Mouse (Mus musculus): ENCODE results near the gene Zc3h4. TPM values are rescaled to one million over a fixed set of nuclear protein-coding genes. Genes with fewer than 3 reads are reported as not detected.
A peak's percentile ranks its signal among the peaks of the same experiment; 100 is the strongest.

The Zc3h4 gene
- polyA plus RNA-seq, 1 experiment from 2014 or later = 17.0 TPM

- WGBS = 83% methylated on average over 18 of the region's 18 CpGs
- Histone ChIP-seq H3K27ac (no peak overlapping the region), H3K9ac (no peak overlapping the region), H3K4me3 (replicated peaks; ENCODE audit: low read length) (no peak overlapping the region), H3K4me1 (replicated peaks; ENCODE audit: control insufficient read depth, insufficient read depth, low read length) (no peaks in the 10 kb centered on the region), H3K36me3 (replicated peaks; ENCODE audit: control insufficient read depth, insufficient read depth) (peaks cover 99% of the 10 kb centered on the region), H3K27me3 (ENCODE audit: control insufficient read depth, insufficient read depth, low read length) (no peaks in the 10 kb centered on the region), H3K4me2 (replicated peaks) (no peak overlapping the region), H3K9me3 (ENCODE audit: control insufficient read depth, low read length) (no peaks in the 10 kb centered on the region)
- no peak for DNase-seq (ENCODE audit: low spot score)
- ATAC-seq (ENCODE audit: low FRiP score) = no peak
These were observed 21.6 kb downstream of the Zc3h4 start for GRCm38 (mm10) chr7:16422222-16422856.

GRCm38 (mm10) chr7:16423731-16424130 lies 23.0 kb downstream of the Zc3h4 start:
- ATAC-seq (ENCODE audit: low FRiP score) (no peak), DNase-seq (ENCODE audit: low spot score) (no peak)
- H3K4me1 ChIP-seq (replicated peaks; ENCODE audit: control insufficient read depth, insufficient read depth, low read length) = no peaks in the 10 kb centered on the region
- H3K4me3 ChIP-seq (replicated peaks; ENCODE audit: low read length) = no peak overlapping the region
- no peak overlapping the region for H3K9ac ChIP-seq
- no peak overlapping the region for H3K4me2 ChIP-seq (replicated peaks)
- H3K9me3 ChIP-seq (ENCODE audit: control insufficient read depth, low read length) = no peaks in the 10 kb centered on the region
- H3K27ac ChIP-seq = no peak overlapping the region
- no peaks in the 10 kb centered on the region for H3K27me3 ChIP-seq (ENCODE audit: control insufficient read depth, insufficient read depth, low read length)
- H3K36me3 ChIP-seq (replicated peaks; ENCODE audit: control insufficient read depth, insufficient read depth) = peaks cover 100% of the 10 kb centered on the region
- WGBS = 93% methylated on average over 9 of the region's 9 CpGs

- no peak overlapping the region for H3K4me2 ChIP-seq (replicated peaks)
- no peak overlapping the region for H3K4me3 ChIP-seq (replicated peaks; ENCODE audit: low read length)
- no peak overlapping the region for H3K9ac ChIP-seq
- no peaks in the 10 kb centered on the region for H3K9me3 ChIP-seq (ENCODE audit: control insufficient read depth, low read length)
- peaks cover 100% of the 10 kb centered on the region for H3K36me3 ChIP-seq (replicated peaks; ENCODE audit: control insufficient read depth, insufficient read depth)
- no peaks in the 10 kb centered on the region for H3K27me3 ChIP-seq (ENCODE audit: control insufficient read depth, insufficient read depth, low read length)
- no peak for DNase-seq (ENCODE audit: low spot score)
- H3K27ac ChIP-seq = no peak overlapping the region
- H3K4me1 ChIP-seq (replicated peaks; ENCODE audit: control insufficient read depth, insufficient read depth, low read length) = no peaks in the 10 kb centered on the region
- no peak for ATAC-seq (ENCODE audit: low FRiP score)
- WGBS = 92% methylated on average over 10 of the region's 10 CpGs
These were observed 25.0 kb downstream of the Zc3h4 start for GRCm38 (mm10) chr7:16425721-16426120.

- ATAC-seq (ENCODE audit: low FRiP score) (peak; percentile 61; the same call in 1 of the 2 replicates), DNase-seq (ENCODE audit: low spot score) (peak; percentile 38)
- Histone ChIP-seq H3K4me2 (replicated peaks) (no peak overlapping the region), H3K4me1 (replicated peaks; ENCODE audit: control insufficient read depth, insufficient read depth, low read length) (no peaks in the 10 kb centered on the region), H3K9ac (no peak overlapping the region), H3K9me3 (ENCODE audit: control insufficient read depth, low read length) (no peaks in the 10 kb centered on the region), H3K36me3 (replicated peaks; ENCODE audit: control insufficient read depth, insufficient read depth) (peaks cover 100% of the 10 kb centered on the region), H3K27me3 (ENCODE audit: control insufficient read depth, insufficient read depth, low read length) (no peaks in the 10 kb centered on the region), H3K4me3 (replicated peaks; ENCODE audit: low read length) (no peak overlapping the region), H3K27ac (no peak overlapping the region)
- WGBS = 53% methylated on average over 4 of the region's 4 CpGs
These were observed 25.5 kb downstream of the Zc3h4 start for GRCm38 (mm10) chr7:16426129-16426729.

GRCm38 (mm10) chr7:16433352-16433971 lies 32.8 kb downstream of the Zc3h4 start:
- DNase-seq (ENCODE audit: low spot score) = no peak
- Histone ChIP-seq H3K9ac (no peak overlapping the region), H3K4me3 (replicated peaks; ENCODE audit: low read length) (no peak overlapping the region), H3K36me3 (replicated peaks; ENCODE audit: control insufficient read depth, insufficient read depth) (peaks cover 86% of the 10 kb centered on the region), H3K4me2 (replicated peaks) (no peak overlapping the region), H3K9me3 (ENCODE audit: control insufficient read depth, low read length) (no peaks in the 10 kb centered on the region), H3K4me1 (replicated peaks; ENCODE audit: control insufficient read depth, insufficient read depth, low read length) (no peaks in the 10 kb centered on the region), H3K27me3 (ENCODE audit: control insufficient read depth, insufficient read depth, low read length) (no peaks in the 10 kb centered on the region), H3K27ac (no peak overlapping the region)
- 93% methylated on average over 3 of the region's 3 CpGs for WGBS
- ATAC-seq (ENCODE audit: low FRiP score) = no peak

GRCm38 (mm10) chr7:16435088-16435487 lies 34.4 kb downstream of the Zc3h4 start:
- no peaks in the 10 kb centered on the region for H3K4me1 ChIP-seq (replicated peaks; ENCODE audit: control insufficient read depth, insufficient read depth, low read length)
- 94% methylated on average over 9 of the region's 9 CpGs for WGBS
- no peak for ATAC-seq (ENCODE audit: low FRiP score)

GRCm38 (mm10) chr7:16441241-16441640 lies 40.5 kb downstream of the Zc3h4 start:
- no peak overlapping the region for H3K27ac ChIP-seq

More at GRCm38 (mm10) chr7:16435088-16435487, 34.4 kb downstream of the Zc3h4 start:
- no peak overlapping the region for H3K27ac ChIP-seq
- H3K36me3 ChIP-seq (replicated peaks; ENCODE audit: control insufficient read depth, insufficient read depth) = peaks cover 69% of the 10 kb centered on the region
- H3K27me3 ChIP-seq (ENCODE audit: control insufficient read depth, insufficient read depth, low read length) = no peaks in the 10 kb centered on the region
- H3K9ac ChIP-seq = no peak overlapping the region
- no peak for DNase-seq (ENCODE audit: low spot score)
- H3K9me3 ChIP-seq (ENCODE audit: control insufficient read depth, low read length) = no peaks in the 10 kb centered on the region
- H3K4me3 ChIP-seq (replicated peaks; ENCODE audit: low read length) = no peak overlapping the region
- H3K4me2 ChIP-seq (replicated peaks) = no peak overlapping the region

GRCm38 (mm10) chr7:16451656-16452055 lies 50.9 kb downstream of the Zc3h4 start:
- WGBS = 84% methylated on average over 6 of the region's 6 CpGs
- Histone ChIP-seq H3K4me2 (replicated peaks) (no peak overlapping the region), H3K27ac (no peak overlapping the region), H3K4me3 (replicated peaks; ENCODE audit: low read length) (no peak overlapping the region), H3K4me1 (replicated peaks; ENCODE audit: control insufficient read depth, insufficient read depth, low read length) (peaks cover 8% of the 10 kb centered on the region; the same call in 1 of the 2 replicates), H3K27me3 (ENCODE audit: control insufficient read depth, insufficient read depth, low read length) (no peaks in the 10 kb centered on the region), H3K9ac (no peak overlapping the region), H3K36me3 (replicated peaks; ENCODE audit: control insufficient read depth, insufficient read depth) (peaks cover 7% of the 10 kb centered on the region), H3K9me3 (ENCODE audit: control insufficient read depth, low read length) (no peaks in the 10 kb centered on the region)
- no peak for DNase-seq (ENCODE audit: low spot score)
- ATAC-seq (ENCODE audit: low FRiP score) = no peak

More at GRCm38 (mm10) chr7:16441241-16441640, 40.5 kb downstream of the Zc3h4 start:
- Histone ChIP-seq H3K9me3 (ENCODE audit: control insufficient read depth, low read length) (no peaks in the 10 kb centered on the region), H3K4me2 (replicated peaks) (no peak overlapping the region), H3K4me3 (replicated peaks; ENCODE audit: low read length) (no peak overlapping the region), H3K4me1 (replicated peaks; ENCODE audit: control insufficient read depth, insufficient read depth, low read length) (no peaks in the 10 kb centered on the region), H3K27me3 (ENCODE audit: control insufficient read depth, insufficient read depth, low read length) (no peaks in the 10 kb centered on the region), H3K36me3 (replicated peaks; ENCODE audit: control insufficient read depth, insufficient read depth) (peaks cover 8% of the 10 kb centered on the region), H3K9ac (no peak overlapping the region)
- DNase-seq (ENCODE audit: low spot score) = no peak
- no peak for ATAC-seq (ENCODE audit: low FRiP score)

GRCm38 (mm10) chr7:16452587-16453073 lies 51.9 kb downstream of the Zc3h4 start, which contains the start of gene Tmem160:
Tmem160 (plus strand) TSS chr7:16452779.
- WGBS = 1% methylated on average over 30 of the region's 30 CpGs
- Histone ChIP-seq H3K27ac (peak within 1 kb of the TSS; percentile 66), H3K9me3 (ENCODE audit: control insufficient read depth, low read length) (no peaks in the 10 kb centered on the region), H3K9ac (peak within 1 kb of the TSS; percentile 69), H3K4me3 (replicated peaks; ENCODE audit: low read length) (peak within 1 kb of the TSS; percentile 66), H3K4me1 (replicated peaks; ENCODE audit: control insufficient read depth, insufficient read depth, low read length) (peaks cover 8% of the 10 kb centered on the region; the same call in 1 of the 2 replicates), H3K36me3 (replicated peaks; ENCODE audit: control insufficient read depth, insufficient read depth) (peaks cover 7% of the 10 kb centered on the region), H3K27me3 (ENCODE audit: control insufficient read depth, insufficient read depth, low read length) (no peaks in the 10 kb centered on the region), H3K4me2 (replicated peaks) (peak within 1 kb of the TSS; percentile 78)
- ATAC-seq (ENCODE audit: low FRiP score) (peak; percentile 97), DNase-seq (ENCODE audit: low spot score) (peak; percentile 83)
